Comparison of ENCODE assay signal across 8 mouse cellular contexts in the genomic region with DNA sequence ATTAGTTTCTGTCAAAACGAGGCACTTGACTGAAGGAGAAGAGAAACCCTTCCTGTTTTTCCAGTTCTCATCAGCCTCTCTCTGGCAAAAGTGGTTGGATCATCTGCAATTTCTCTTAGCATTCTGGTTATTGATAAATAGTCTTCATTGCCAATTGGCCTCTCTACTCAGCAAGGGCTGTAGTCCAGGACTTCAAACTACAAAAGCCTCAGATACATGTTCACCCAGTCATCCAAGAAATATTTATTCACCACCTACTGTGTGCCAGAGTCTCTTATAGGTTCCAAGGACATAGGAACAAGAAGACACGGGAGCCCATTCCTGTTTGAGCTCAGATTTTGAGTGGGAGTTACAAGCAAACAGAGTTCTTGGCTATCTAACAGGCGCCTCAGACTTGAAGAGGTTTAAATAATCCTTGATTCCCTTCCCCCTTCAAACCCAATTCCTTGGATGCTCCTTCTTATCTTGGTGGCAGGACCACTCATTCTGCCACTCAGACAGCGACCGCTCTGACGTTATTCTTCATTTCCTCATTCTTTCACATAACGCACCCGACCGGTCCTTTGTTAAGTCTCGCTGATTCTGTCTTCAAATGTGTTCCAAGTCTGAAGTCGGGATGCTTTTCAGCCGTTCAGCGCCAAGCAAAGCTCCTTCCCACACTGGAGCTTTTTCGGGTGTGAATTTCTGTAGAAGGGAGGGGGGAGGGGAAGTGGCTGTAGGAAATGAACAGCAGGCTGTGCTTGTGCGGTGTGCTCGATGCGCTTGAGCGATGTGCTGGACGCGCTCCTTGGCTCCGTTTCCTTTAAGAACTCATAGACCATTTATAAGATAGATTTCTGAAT. TPM values are rescaled to one million over a fixed set of nuclear protein-coding genes. Genes with fewer than 3 reads are reported as not detected.
DNase-seq lines count a peak whose midpoint lies in the region; ATAC-seq lines count a peak whose summit lies in the region.
"Had no signal": no experiment of that assay in that cellular context is flagged by ENCODE, and none has a peak within 500 bp of the region (broad histone marks: within the 10 kb centered on the region; RNA-seq: fewer than 3 reads in every experiment).

No protein-coding gene starts in this region.

- no peaks in the 10 kb centered on the region for H3K9me3 ChIP-seq in hindbrain, embryonic 16.5 days (ENCODE audit: control insufficient read depth, low read length)

- peak overlapping the region; percentile 58 for H3K9ac ChIP-seq in hindbrain, embryonic 16.5 days (ENCODE audit: low read depth, low read length)

- H3K27me3 ChIP-seq in hindbrain, embryonic 16.5 days (replicated peaks; ENCODE audit: control insufficient read depth, insufficient read depth, low read length), result no peaks in the 10 kb centered on the region; the same call in 1 of the 2 replicates

- H3K36me3 ChIP-seq in hindbrain, embryonic 16.5 days (ENCODE audit: control insufficient read depth, insufficient read depth, low read length), result no peaks in the 10 kb centered on the region

- ATAC-seq in hindbrain, embryonic 16.5 days, result peak; percentile 69
- ATAC-seq in activated CD4-positive, CD25-positive, alpha-beta regulatory T cell, adult 4 months, result no peak

- DNase-seq in A20 (ENCODE audit: low read depth, low spot score) (peak; percentile 67), ES-CJ7 (ENCODE audit: low read depth, low spot score) (peak; percentile 15)
- peak; percentile 34 to 43 for DNase-seq in frontal cortex, postnatal 14 days (ENCODE audit: low spot score in 2 of 2)
- DNase-seq in left cerebral cortex, postnatal 10 days (ENCODE audit: extremely low spot score in 1 of 2, low spot score in 2 of 2), result peak; percentile 35 to 54
- DNase-seq in right cerebral cortex, adult 18-20 months, result peak; percentile 56

- WGBS in hindbrain, embryonic 16.5 days, result 36% methylated on average over 21 of the region's 21 CpGs

- peak overlapping the region; percentile 58 for H3K4me2 ChIP-seq in hindbrain, embryonic 16.5 days (ENCODE audit: low read length)

- peak overlapping the region; percentile 31 for H3K4me3 ChIP-seq in hindbrain, embryonic 16.5 days (ENCODE audit: low read length)

- H3K4me1 ChIP-seq in hindbrain, embryonic 16.5 days (ENCODE audit: control insufficient read depth, insufficient read depth, low read depth, low read length), result no peaks in the 10 kb centered on the region; the same call in 1 of the 2 replicates

- no peak overlapping the region; the same call in 1 of the 2 replicates for H3K27ac ChIP-seq in hindbrain, embryonic 16.5 days (ENCODE audit: low read depth, low read length)

- intact Hi-C loops in left cerebral cortex, postnatal 10 days (cut with DNase I), result no loop called here

RNA-seq across cellular contexts. Expression of gene Tsga13, which starts 5.7 kb away (rescaled TPM):
- 0.14 and 0.36 TPM in 2 replicates for polyA plus RNA-seq in hindbrain, embryonic 16.5 days (2015; fragmentation: Nextera tagmentation; extraction: Ambion mirVana)
- under 1 TPM; 0.43 to 0.75 TPM for total RNA-seq in left cerebral cortex, postnatal 10 days (2021)
- not detected for polyA plus RNA-seq in activated CD4-positive, CD25-positive, alpha-beta regulatory T cell, adult 4 months (2017; shearing (Covaris generic))
- polyA plus RNA-seq: liver, embryonic 16.5 days had no signal

RNA-seq across cellular contexts. Expression of gene Copg2, which starts 24.5 kb away (rescaled TPM):
- 25.2 and 26.1 TPM in 2 replicates for polyA plus RNA-seq in hindbrain, embryonic 16.5 days (2015; fragmentation: Nextera tagmentation; extraction: Ambion mirVana)
- total RNA-seq in left cerebral cortex, postnatal 10 days (2021), result 10 to 100 TPM; 50.4 to 53.6 TPM
- 10 to 100 TPM; 31.9 to 32.3 TPM for polyA plus RNA-seq in activated CD4-positive, CD25-positive, alpha-beta regulatory T cell, adult 4 months (2017; shearing (Covaris generic))

RNA-seq across cellular contexts. Expression of gene Klf14, which starts 37.8 kb away (rescaled TPM):
- polyA plus RNA-seq in hindbrain, embryonic 16.5 days (2015; fragmentation: Nextera tagmentation; extraction: Ambion mirVana), result 0.33 and 0.40 TPM in 2 replicates
- 1 to 10 TPM; 1.1 TPM for total RNA-seq in left cerebral cortex, postnatal 10 days (2021)
- not detected for polyA plus RNA-seq in activated CD4-positive, CD25-positive, alpha-beta regulatory T cell, adult 4 months (2017; shearing (Covaris generic))

Comparison
In these comparisons a context has a peak if more than half of its experiments do, and no peak if none do; other contexts are left out.
1. DNase-seq: peak in every context shown above with its lines; median percentile 67 in A20; 56 in right cerebral cortex, adult 18-20 months; 44 in left cerebral cortex, postnatal 10 days; 38 in frontal cortex, postnatal 14 days; 15 in ES-CJ7.